Mouse (Mus musculus) thymus, adult 2 months (tissue): ENCODE results near the gene Rab11fip2. TPM values are rescaled to one million over a fixed set of nuclear protein-coding genes. Genes with fewer than 3 reads are reported as not detected.

ENCODE experiments used
- DNase-seq: peaks from one replicate; pipeline ENCODE4 v3.0.0; 2021
- H3K27ac ChIP-seq: fragments of 200-500 bp; 2 replicates; pipeline ENCODE4 v1.5.1; 2012; ENCODE audit warnings: low read length, control low read depth; ENCODE audit not compliant: control insufficient read depth, insufficient read depth
- H3K27me3 ChIP-seq: fragments of 200-500 bp; 2 replicates; pipeline ENCODE4 v1.6.1; 2012; ENCODE audit warnings: mild to moderate bottlenecking, low read length, moderate library complexity, mixed read lengths; ENCODE audit not compliant: control insufficient read depth, insufficient read depth
- H3K36me3 ChIP-seq: fragments of 200-500 bp; 2 replicates; pipeline ENCODE4 v1.6.1; 2012; ENCODE audit warnings: mild to moderate bottlenecking, low read length, moderate library complexity; ENCODE audit not compliant: control insufficient read depth, insufficient read depth
- H3K4me1 ChIP-seq: fragments of 200-500 bp; replicated peaks from 2 replicates; pipeline ENCODE4 v1.6.1; 2012; ENCODE audit warnings: low read length; ENCODE audit not compliant: control insufficient read depth, insufficient read depth
- H3K4me3 ChIP-seq: fragments of 200-500 bp; 2 replicates; pipeline ENCODE4 v1.5.1; 2012; ENCODE audit warnings: mild to moderate bottlenecking, low read length, control low read depth, moderate library complexity; ENCODE audit not compliant: control insufficient read depth, insufficient read depth
- CTCF ChIP-seq: fragments of 200-500 bp; IDR thresholded peaks from 2 replicates; pipeline ENCODE4 v1.5.1; 2012; ENCODE audit warnings: mild to moderate bottlenecking, control low read depth, low read length, moderate library complexity, borderline replicate concordance; ENCODE audit not compliant: control insufficient read depth, poor library complexity, insufficient read depth; ENCODE audit errors: extremely low read depth
- POLR2A ChIP-seq: fragments of 200-500 bp; IDR thresholded peaks from 2 replicates; pipeline ENCODE4 v1.6.1; 2012; ENCODE audit warnings: mild to moderate bottlenecking, low read length, control low read depth, moderate library complexity; ENCODE audit not compliant: control insufficient read depth, poor library complexity, insufficient read depth; ENCODE audit errors: extremely low read depth
- WGBS: fragments of 180-500 bp; shearing (Covaris S2); methylation state at CpG from one replicate; pipeline ENCODE4 v1.1.7; 2018; 5-methylcytosine and 5-hydroxymethylcytosine counted together
- polyA plus RNA-seq: library from polyadenylated mRNA; depleted of rRNA; stranded (reverse); fragments of >200 nt; gene quantifications from 2 replicates; pipeline ENCODE4 v1.2.3, GENCODE M21; 2012

Rab11fip2 gene
- polyA plus RNA-seq, 1 experiment: 2.8 TPM

DNA sequence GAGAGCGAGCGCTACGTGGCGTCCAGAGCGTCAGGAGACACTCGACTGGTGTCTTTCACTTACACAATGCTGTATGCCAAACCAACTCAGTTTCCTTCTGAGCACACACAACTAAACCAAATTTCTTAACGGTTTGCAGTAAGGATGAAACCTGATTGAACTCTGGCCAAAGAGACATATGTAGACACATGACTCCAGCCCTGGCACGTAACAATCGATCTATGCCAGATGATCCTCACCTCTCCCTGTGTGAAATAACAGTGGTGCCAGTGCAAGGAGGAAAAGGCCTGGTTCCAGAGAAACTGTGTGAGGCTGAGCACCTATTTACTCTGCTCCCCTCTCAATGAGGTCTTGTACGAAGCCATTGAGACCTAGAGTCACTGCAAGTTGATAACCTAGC, 11.4 kb downstream of the Rab11fip2 start:
- WGBS: 98% methylated on average over 10 of the region's 10 CpGs
- H3K4me3 ChIP-seq: no peak overlapping the region
- TF ChIP-seq POLR2A (no peak), CTCF (no peak)
- H3K36me3 ChIP-seq: no peaks in the 10 kb centered on the region
- DNase-seq: no peak
- H3K27ac ChIP-seq: no peak overlapping the region
- no peaks in the 10 kb centered on the region for H3K4me1 ChIP-seq
- H3K27me3 ChIP-seq: no peaks in the 10 kb centered on the region

DNA sequence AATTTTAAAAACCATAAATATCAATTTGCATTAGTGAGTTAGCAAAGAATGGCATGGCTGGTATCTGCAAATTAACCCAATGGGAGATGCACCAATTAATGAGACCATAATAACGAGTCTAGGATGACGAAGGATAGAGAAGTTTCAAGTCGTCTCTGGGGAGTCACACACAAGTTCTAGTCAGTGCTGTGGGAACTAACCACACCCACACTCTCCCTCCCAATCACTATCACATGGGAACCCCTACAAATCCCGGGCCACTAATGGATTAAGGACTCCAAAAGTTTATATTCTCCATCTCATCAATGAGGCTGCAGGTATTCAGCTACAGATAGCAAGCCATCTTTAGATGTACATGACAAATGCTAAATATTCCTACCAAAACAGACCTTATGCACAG, 14.8 kb downstream of the Rab11fip2 start:
- WGBS: 90% methylated on average over 4 of the region's 4 CpGs
- H3K4me1 ChIP-seq: no peaks in the 10 kb centered on the region
- no peak overlapping the region for H3K27ac ChIP-seq
- H3K4me3 ChIP-seq: no peak overlapping the region
- no peak for DNase-seq
- TF ChIP-seq CTCF (no peak), POLR2A (no peak)
- H3K36me3 ChIP-seq: no peaks in the 10 kb centered on the region
- no peaks in the 10 kb centered on the region for H3K27me3 ChIP-seq

DNA sequence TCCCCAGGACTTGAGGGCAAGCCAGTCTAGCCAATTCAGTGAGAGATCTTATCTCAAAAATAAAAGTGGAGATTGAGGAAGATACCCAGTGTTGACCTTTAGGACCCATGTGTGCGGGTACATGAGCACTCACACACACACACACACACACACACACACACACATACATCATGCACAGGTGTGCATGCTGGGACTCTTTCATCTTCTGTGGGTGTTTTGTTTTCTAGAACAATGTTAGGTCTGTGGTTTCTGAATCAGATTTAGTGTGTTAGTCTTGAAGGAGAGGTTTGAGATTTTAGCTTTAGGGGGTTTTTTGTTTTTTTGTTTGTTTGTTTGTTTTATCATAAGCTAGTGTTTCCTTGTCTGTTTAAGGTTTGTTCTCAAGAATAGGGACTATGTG, 17.3 kb downstream of the Rab11fip2 start:
- H3K4me1 ChIP-seq: no peaks in the 10 kb centered on the region
- TF ChIP-seq POLR2A (no peak), CTCF (no peak)
- no peak for DNase-seq
- H3K4me3 ChIP-seq: no peak overlapping the region
- H3K27ac ChIP-seq: no peak overlapping the region
- H3K36me3 ChIP-seq: no peaks in the 10 kb centered on the region
- no peaks in the 10 kb centered on the region for H3K27me3 ChIP-seq
- 58% methylated on average over 1 of the region's 1 CpGs for WGBS

DNA sequence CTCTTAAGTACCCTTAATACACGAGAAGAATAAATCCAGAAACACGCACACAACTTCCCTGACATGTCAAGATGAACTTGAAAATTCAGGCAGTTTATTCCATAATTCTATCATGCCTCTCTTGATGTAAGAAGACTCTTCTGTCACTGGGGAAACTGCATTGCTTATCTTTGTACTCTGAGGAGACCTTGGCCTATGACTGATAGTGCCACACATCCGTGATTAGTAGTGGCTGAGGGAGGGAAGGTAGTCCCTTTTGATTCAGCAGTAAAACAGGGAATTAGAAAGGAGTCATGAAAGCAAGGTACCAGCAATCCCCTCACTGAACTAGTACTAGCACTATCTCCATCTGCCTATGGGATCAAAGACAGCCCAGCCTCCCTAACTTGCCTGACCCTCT, 22.6 kb downstream of the Rab11fip2 start:
- no peak overlapping the region for H3K4me3 ChIP-seq
- WGBS: 94% methylated on average over 3 of the region's 3 CpGs
- TF ChIP-seq CTCF: no peak
- TF ChIP-seq POLR2A: no peak

DNA sequence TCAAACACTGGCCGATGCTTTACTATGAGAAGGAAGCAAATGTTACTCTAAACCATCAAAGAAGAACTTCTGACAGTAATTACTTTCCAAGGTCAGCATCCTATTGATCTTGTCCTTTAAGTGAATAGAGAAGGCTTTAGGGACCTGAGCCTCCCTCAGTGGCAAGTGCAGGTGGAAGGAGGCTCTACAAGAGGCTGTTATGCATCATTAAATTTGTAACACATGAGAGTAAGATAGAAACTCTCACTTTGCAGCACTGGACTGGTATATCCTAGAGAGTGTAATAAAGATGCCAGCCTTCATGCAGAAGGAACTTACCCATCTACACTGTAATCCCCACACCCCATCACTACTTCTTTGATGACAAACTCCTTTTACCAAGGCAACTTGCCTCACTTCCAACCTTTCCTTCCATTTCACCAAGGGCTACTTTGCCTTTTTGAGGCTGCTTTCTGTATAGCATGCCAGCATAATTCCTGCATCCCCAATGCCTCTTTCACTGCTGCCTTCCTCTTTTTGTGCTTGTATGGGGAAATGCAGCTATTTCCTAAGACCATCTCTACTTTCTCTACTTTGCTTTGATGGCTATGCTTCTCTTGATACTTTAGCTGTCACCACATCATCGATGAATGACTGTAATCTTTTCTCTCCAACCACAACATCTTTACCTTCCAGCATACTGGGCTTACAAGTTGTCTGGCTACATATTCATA, 25.4 kb downstream of the Rab11fip2 start:
- Histone ChIP-seq H3K27ac (no peak overlapping the region), H3K27me3 (no peaks in the 10 kb centered on the region), H3K36me3 (no peaks in the 10 kb centered on the region), H3K4me3 (no peak overlapping the region), H3K4me1 (no peaks in the 10 kb centered on the region)
- no peak for DNase-seq
- WGBS: 85% methylated on average over 2 of the region's 2 CpGs
- TF ChIP-seq POLR2A: no peak
- TF ChIP-seq CTCF: no peak

More for the DNA sequence above, 22.6 kb downstream of the Rab11fip2 start:
- H3K27me3 ChIP-seq: no peaks in the 10 kb centered on the region
- H3K4me1 ChIP-seq: no peaks in the 10 kb centered on the region
- no peak for DNase-seq
- H3K36me3 ChIP-seq: no peaks in the 10 kb centered on the region
- H3K27ac ChIP-seq: no peak overlapping the region

DNA sequence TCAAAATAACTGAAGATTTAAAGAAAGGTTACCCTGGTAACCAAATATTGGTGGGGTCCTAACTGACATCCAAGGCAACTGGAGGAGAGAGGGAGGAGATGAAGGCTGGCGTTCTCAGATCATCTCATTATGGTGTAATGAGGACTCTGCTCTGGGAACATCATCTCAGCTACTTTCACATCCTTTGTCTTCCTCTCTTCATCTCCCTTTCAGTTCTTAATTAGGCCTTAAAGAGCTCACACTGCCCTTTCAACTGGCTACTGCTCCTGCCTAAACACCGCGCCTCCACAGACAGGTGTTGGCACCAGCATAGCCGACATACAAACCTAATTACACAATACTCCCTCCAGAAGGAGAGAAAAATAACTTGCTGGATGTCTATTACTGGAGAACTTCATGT, 31.9 kb downstream of the Rab11fip2 start:
- no peaks in the 10 kb centered on the region for H3K27me3 ChIP-seq
- H3K4me3 ChIP-seq: no peak overlapping the region
- no peaks in the 10 kb centered on the region for H3K4me1 ChIP-seq
- no peak overlapping the region for H3K27ac ChIP-seq
- 97% methylated on average over 4 of the region's 4 CpGs for WGBS
- no peak for DNase-seq
- no peak for TF ChIP-seq CTCF
- TF ChIP-seq POLR2A: no peak
- no peaks in the 10 kb centered on the region for H3K36me3 ChIP-seq

DNA sequence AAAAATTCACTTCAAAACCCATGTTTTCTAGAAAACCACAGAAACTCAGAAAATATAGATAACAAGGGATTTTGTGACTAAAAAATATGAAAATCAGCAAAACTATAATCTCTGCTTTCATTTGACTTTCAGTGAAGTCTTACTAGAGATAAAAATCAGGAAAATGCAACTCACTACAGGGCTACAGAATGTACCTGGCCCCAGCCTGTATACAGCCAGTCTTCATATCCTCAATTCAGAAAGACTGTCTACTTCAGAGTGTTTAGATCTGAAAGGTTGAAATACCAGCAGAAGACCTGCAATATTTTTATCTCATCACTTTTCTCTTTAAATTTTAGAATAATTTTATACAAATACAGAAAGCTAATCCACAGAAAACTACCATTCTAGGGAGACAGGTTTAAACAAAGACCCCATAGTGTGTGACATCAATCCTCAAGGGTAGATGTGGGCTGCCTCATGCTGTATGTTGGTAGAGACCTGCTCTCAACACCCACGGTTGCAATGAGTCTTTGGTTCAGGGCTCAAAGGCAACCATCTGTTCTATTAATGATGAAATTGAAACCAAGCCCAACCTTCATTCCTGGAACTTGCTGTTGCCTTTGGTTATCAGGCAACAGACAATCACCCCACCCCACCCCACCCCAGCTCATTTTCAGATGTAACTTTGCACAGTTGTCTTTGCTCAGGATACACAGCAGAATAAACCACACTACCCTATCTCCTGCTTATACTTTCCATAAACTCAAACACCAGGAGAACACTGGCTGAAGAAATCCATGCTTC, 38.0 kb downstream of the Rab11fip2 start:
- H3K4me1 ChIP-seq: no peaks in the 10 kb centered on the region
- no peak for DNase-seq
- H3K4me3 ChIP-seq: no peak overlapping the region
- no peaks in the 10 kb centered on the region for H3K36me3 ChIP-seq
- no peak for TF ChIP-seq POLR2A
- no peak for TF ChIP-seq CTCF
- H3K27me3 ChIP-seq: no peaks in the 10 kb centered on the region
- no peak overlapping the region for H3K27ac ChIP-seq
- WGBS: 80% methylated on average over 1 of the region's 1 CpGs
